Mouse (Mus musculus) E14TG2a.4 (cell line): ENCODE data around the gene Dusp22.

Experiments used
- CTCF ChIP-seq: conservative IDR thresholded peaks from 2 replicates; pipeline ENCODE4 v1.5.1; 2014; ENCODE audit warnings: low read length
- NANOG ChIP-seq: IDR thresholded peaks from 2 replicates; pipeline ENCODE4 v1.6.1; 2014; ENCODE audit warnings: borderline replicate concordance, low read length, mixed read lengths

- TF ChIP-seq CTCF (no peak), NANOG (no peak)
These were observed 51.3 kb downstream of the Dusp22 start for GRCm38 (mm10) chr13:30711066-30711465.
